Mouse (Mus musculus) testis, adult 2 months (tissue): ENCODE measurements around the gene Fank1. TPM values are rescaled to one million over a fixed set of nuclear protein-coding genes. Genes with fewer than 3 reads are reported as not detected.

Experiments
- H3K27ac ChIP-seq: fragments of 200-500 bp; 2 replicates; pipeline ENCODE4 v1.5.1; 2012; ENCODE audit warnings: low read depth, low read length; ENCODE audit not compliant: control insufficient read depth, insufficient read depth
- H3K27me3 ChIP-seq: fragments of 200-500 bp; 2 replicates; pipeline ENCODE4 v1.6.1; 2012; ENCODE audit warnings: mild to moderate bottlenecking, low read length, moderate library complexity; ENCODE audit not compliant: control insufficient read depth, insufficient read depth
- H3K36me3 ChIP-seq: fragments of 200-500 bp; 2 replicates; pipeline ENCODE4 v1.6.1; 2012; ENCODE audit warnings: mild to moderate bottlenecking, low read length; ENCODE audit not compliant: control insufficient read depth, insufficient read depth
- H3K4me1 ChIP-seq: fragments of 200-500 bp; 2 replicates; pipeline ENCODE4 v1.6.1; 2012; ENCODE audit warnings: low read length; ENCODE audit not compliant: control insufficient read depth, insufficient read depth
- H3K4me3 ChIP-seq: fragments of 200-500 bp; 2 replicates; pipeline ENCODE4 v1.5.1; 2012; ENCODE audit warnings: low read depth, mild to moderate bottlenecking, low read length, moderate library complexity, mixed read lengths; ENCODE audit not compliant: control insufficient read depth
- CTCF ChIP-seq: fragments of 200-500 bp; IDR thresholded peaks from 2 replicates; pipeline ENCODE4 v1.5.1; 2012; ENCODE audit warnings: low read depth, mild to moderate bottlenecking, inconsistent platforms, low read length, moderate library complexity; ENCODE audit not compliant: control insufficient read depth, insufficient read depth, insufficient replicate concordance
- POLR2A ChIP-seq: fragments of 200-500 bp; IDR thresholded peaks from 2 replicates; pipeline ENCODE4 v1.6.1; 2012; ENCODE audit warnings: low read depth, mild to moderate bottlenecking, inconsistent platforms, low read length, moderate library complexity; ENCODE audit not compliant: control insufficient read depth
- polyA plus RNA-seq: library from polyadenylated mRNA; depleted of rRNA; stranded (reverse); fragments of >200 nt; gene quantifications from 2 replicates; pipeline ENCODE4 v1.2.3, GENCODE M21; 2012

The Fank1 gene
- polyA plus RNA-seq, 1 experiment = 217 TPM

DNA sequence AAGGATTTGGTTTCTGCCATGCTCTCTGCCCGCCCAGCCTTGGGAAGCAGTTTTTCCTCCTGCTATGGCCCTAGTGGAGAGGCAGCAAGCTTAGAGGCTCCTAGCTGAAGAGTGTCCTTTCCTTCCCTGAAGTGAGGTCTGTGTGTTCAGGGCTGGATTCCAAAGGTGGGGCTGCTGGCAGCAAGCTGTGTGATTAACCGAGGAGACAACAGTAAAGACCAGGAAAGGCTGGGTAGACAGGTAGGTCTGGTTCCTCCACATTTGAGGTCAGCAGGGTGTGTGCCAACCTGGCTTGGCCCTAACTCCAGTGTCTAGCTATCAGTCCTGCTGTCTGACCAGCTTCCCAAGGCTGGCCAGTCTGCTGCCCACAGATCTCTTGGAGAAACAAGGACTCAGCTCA lies 18.1 kb downstream of the Fank1 start:
- no peaks in the 10 kb centered on the region for H3K36me3 ChIP-seq
- no peaks in the 10 kb centered on the region for H3K4me1 ChIP-seq
- H3K27ac ChIP-seq = no peak overlapping the region
- H3K27me3 ChIP-seq = no peaks in the 10 kb centered on the region
- TF ChIP-seq CTCF = no peak
- TF ChIP-seq POLR2A = no peak
- no peak overlapping the region for H3K4me3 ChIP-seq

GRCm38 (mm10) chr7:133799928-133800327 lies 23.3 kb downstream of the Fank1 start:
- H3K27me3 ChIP-seq = no peaks in the 10 kb centered on the region
- TF ChIP-seq POLR2A (no peak), CTCF (no peak)
- H3K27ac ChIP-seq = no peak overlapping the region
- H3K36me3 ChIP-seq = no peaks in the 10 kb centered on the region
- no peak overlapping the region for H3K4me3 ChIP-seq
- no peaks in the 10 kb centered on the region for H3K4me1 ChIP-seq

GRCm38 (mm10) chr7:133801823-133802222 lies 25.2 kb downstream of the Fank1 start:
- Histone ChIP-seq H3K27me3 (no peaks in the 10 kb centered on the region), H3K4me3 (no peak overlapping the region), H3K27ac (no peak overlapping the region), H3K36me3 (no peaks in the 10 kb centered on the region), H3K4me1 (no peaks in the 10 kb centered on the region)
- TF ChIP-seq CTCF (no peak), POLR2A (no peak)

DNA sequence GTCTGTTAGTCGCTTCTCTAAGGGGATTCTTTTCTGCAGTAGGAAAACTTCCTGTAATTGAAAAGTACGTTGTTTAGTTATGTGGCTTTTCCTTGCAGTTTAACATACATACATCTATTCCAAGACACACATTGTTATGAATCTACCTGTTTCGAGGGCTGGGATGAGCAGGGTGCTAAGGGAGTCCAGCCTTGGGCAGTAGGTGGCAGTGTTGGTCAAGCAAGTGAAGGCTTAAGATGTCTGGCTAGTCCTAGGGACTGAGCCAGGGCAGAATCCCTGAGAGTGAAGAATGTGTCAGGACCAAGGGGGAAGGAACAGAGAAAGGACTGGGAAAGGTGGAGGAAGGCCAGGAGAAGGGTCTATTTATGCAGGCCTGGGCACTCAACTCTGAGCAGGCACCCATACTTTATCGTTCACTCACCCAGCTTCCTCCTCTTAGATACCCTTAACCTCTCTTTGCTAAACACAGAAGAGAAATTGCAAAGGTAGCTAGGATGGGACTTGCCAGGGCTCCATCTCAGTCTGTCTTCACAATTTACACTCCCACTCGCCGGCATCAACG lies 29.0 kb downstream of the Fank1 start:
- Histone ChIP-seq H3K4me3 (no peak overlapping the region), H3K27me3 (no peaks in the 10 kb centered on the region), H3K4me1 (no peaks in the 10 kb centered on the region), H3K27ac (no peak overlapping the region), H3K36me3 (no peaks in the 10 kb centered on the region)
- TF ChIP-seq POLR2A (no peak), CTCF (peak; percentile 78; the same call in 1 of the 2 replicates)

- Histone ChIP-seq H3K27me3 (no peaks in the 10 kb centered on the region), H3K4me1 (no peaks in the 10 kb centered on the region), H3K4me3 (no peak overlapping the region), H3K36me3 (no peaks in the 10 kb centered on the region), H3K27ac (no peak overlapping the region)
- TF ChIP-seq CTCF (no peak), POLR2A (no peak)
Measured at GRCm38 (mm10) chr7:133812927-133813326, 36.3 kb downstream of the Fank1 start.

- TF ChIP-seq CTCF = no peak
- no peak for TF ChIP-seq POLR2A
- Histone ChIP-seq H3K4me1 (no peaks in the 10 kb centered on the region), H3K27ac (no peak overlapping the region), H3K36me3 (no peaks in the 10 kb centered on the region), H3K27me3 (no peaks in the 10 kb centered on the region), H3K4me3 (no peak overlapping the region)
Measured at GRCm38 (mm10) chr7:133813331-133813730, 36.7 kb downstream of the Fank1 start.

GRCm38 (mm10) chr7:133823751-133824150 lies 47.1 kb downstream of the Fank1 start:
- no peak for TF ChIP-seq POLR2A
- peak; percentile 18; the same call in 1 of the 2 replicates for TF ChIP-seq CTCF
- Histone ChIP-seq H3K4me3 (no peak overlapping the region), H3K27ac (no peak overlapping the region), H3K36me3 (no peaks in the 10 kb centered on the region), H3K4me1 (no peaks in the 10 kb centered on the region), H3K27me3 (no peaks in the 10 kb centered on the region)
